In the genomic region with DNA sequence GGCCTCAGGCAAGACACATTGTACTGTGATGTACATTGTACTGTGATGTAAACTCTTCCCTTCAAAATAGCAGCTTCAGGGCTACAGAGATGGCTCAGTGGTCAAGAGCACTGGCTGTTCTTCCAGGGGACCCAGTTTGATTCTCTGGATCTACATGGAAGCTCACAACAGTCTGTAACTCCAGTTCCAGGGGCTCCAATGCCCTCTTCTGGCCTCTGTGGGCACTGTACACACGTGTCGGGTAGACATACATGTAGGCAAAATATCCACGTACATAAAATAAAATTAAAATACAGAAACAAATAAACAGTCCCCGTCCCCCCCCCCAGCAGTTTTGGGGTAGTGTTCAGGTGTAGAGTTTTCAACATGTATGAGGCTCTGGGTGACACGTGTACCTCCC, we compare ENCODE assay signal across 19 mouse cellular contexts. TPM values are rescaled to one million over a fixed set of nuclear protein-coding genes. Genes with fewer than 3 reads are reported as not detected.
A peak's percentile ranks its signal among the peaks of the same experiment; 100 is the strongest.
DNase-seq lines count a peak whose midpoint lies in the region; TF ChIP-seq lines count a peak whose summit lies in the region.
"Had no signal": no experiment of that assay in that cellular context is flagged by ENCODE, and none has a peak within 500 bp of the region (broad histone marks: within the 10 kb centered on the region; RNA-seq: fewer than 3 reads in every experiment).

No protein-coding gene starts in this region.

- no peak overlapping the region for H3K27ac ChIP-seq in layer of hippocampus, adult 2 months
- no peak overlapping the region for H3K27ac ChIP-seq in bone marrow, adult 2 months (ENCODE audit: control insufficient read depth, insufficient read depth, low read depth, low read length, poor library complexity)
- H3K27ac ChIP-seq: embryonic facial prominence, embryonic 12.5 days; heart, embryonic 13.5 days; limb, embryonic 12.5 days; macrophage; neural tube, embryonic 15.5 days had no signal

- 82% methylated on average over 5 of the region's 5 CpGs for WGBS in bone marrow, adult 2 months

- no peak for TF ChIP-seq POLR2A in bone marrow, adult 2 months (IDR thresholded peaks at IDR 0.05; ENCODE audit: borderline replicate concordance, control insufficient read depth, low read depth, low read length)

- TF ChIP-seq CTCF in layer of hippocampus, adult 2 months (conservative IDR thresholded peaks at IDR 0.05), result peak; percentile 40
- peak; percentile 17; the same call in 1 of the 2 replicates for TF ChIP-seq CTCF in bone marrow, adult 2 months (IDR thresholded peaks at IDR 0.05; ENCODE audit: control insufficient read depth, insufficient read depth, low read length)

- no peak overlapping the region for H3K4me3 ChIP-seq in layer of hippocampus, adult 2 months
- no peak overlapping the region for H3K4me3 ChIP-seq in bone marrow, adult 2 months (replicated peaks; ENCODE audit: control insufficient read depth, low read depth, low read length)
- H3K4me3 ChIP-seq: embryonic facial prominence, embryonic 12.5 days; heart, embryonic 13.5 days; limb, embryonic 12.5 days; neural tube, embryonic 15.5 days had no signal

- peaks cover 3% of the 10 kb centered on the region; the same call in 1 of the 2 replicates for H3K4me1 ChIP-seq in bone marrow, adult 2 months (ENCODE audit: control insufficient read depth, insufficient read depth, low read length)
- H3K4me1 ChIP-seq: embryonic facial prominence, embryonic 12.5 days; heart, embryonic 13.5 days; limb, embryonic 12.5 days; neural tube, embryonic 15.5 days had no signal

- peak; percentile 58 for DNase-seq in heart, adult 11 months
- DNase-seq in heart, adult 18-20 months, result no peak
- DNase-seq in layer of hippocampus, adult 2 months (ENCODE audit: low spot score in 2 of 2), result no peak
- no peak for DNase-seq in layer of hippocampus, adult 18-20 months (ENCODE audit: low spot score in 2 of 2)
- DNase-seq in 416B (ENCODE audit: low read depth), result peak; percentile 57
- DNase-seq in urinary bladder, postnatal 4 days (ENCODE audit: low spot score in 2 of 2), result no peak
- DNase-seq in frontal cortex, postnatal 14 days (ENCODE audit: low spot score in 2 of 2), result no peak
- DNase-seq: adrenal gland, adult 8-10 months; cerebellum, adult 9-10 months; gastrocnemius, postnatal 10 days; kidney, postnatal 10 days; lung, adult 2 months; right cerebral cortex, postnatal 4 days had no signal

RNA-seq across cellular contexts. Expression of a gene that starts 25.7 kb away (rescaled TPM):
- 10 to 100 TPM; 57.4 to 61.0 TPM for total RNA-seq in heart, adult 18-20 months (2021)
- 10 to 100 TPM; 69.6 to 81.1 TPM for total RNA-seq in layer of hippocampus, adult 2 months (2021)
- total RNA-seq in layer of hippocampus, adult 18-20 months (2021), result 10 to 100 TPM; 65.7 to 70.2 TPM
- 23.3 and 28.0 TPM in 2 replicates for polyA plus RNA-seq in bone marrow, adult 2 months (2011; ENCODE audit: insufficient read depth, insufficient read length, low replicate concordance, missing spikeins)

RNA-seq across cellular contexts. Expression of a gene that starts 37.5 kb away (rescaled TPM):
- 100 to 1,000 TPM in 1 of 2 experiments, 10 to 100 TPM in 1; 91.4 to 102 TPM for total RNA-seq in heart, adult 18-20 months (2021)
- total RNA-seq in layer of hippocampus, adult 2 months (2021), result 10 to 100 TPM; 38.4 to 45.3 TPM
- 10 to 100 TPM; 32.0 to 32.4 TPM for total RNA-seq in layer of hippocampus, adult 18-20 months (2021)
- polyA plus RNA-seq in bone marrow, adult 2 months (2011; ENCODE audit: insufficient read depth, insufficient read length, low replicate concordance, missing spikeins), result 3.5 and 12.6 TPM in 2 replicates

Comparison
In these comparisons a context has a peak if more than half of its experiments do, and no peak if none do; other contexts are left out.
1. DNase-seq: peak in heart, adult 11 months (single experiment) and 416B (single experiment); none in heart, adult 18-20 months (0 of 2), layer of hippocampus, adult 2 months (0 of 2), layer of hippocampus, adult 18-20 months (0 of 2), urinary bladder, postnatal 4 days (0 of 2) and frontal cortex, postnatal 14 days (0 of 2).